Mouse (Mus musculus): ENCODE results near the gene Prm3.

GRCm38 (mm10) chr16:10762569-10763180 lies 28.0 kb downstream of the Prm3 start:
- no peak for TF ChIP-seq CTCF (conservative IDR thresholded peaks at IDR 0.05; ENCODE audit: low read length)
- no peak for TF ChIP-seq POU5F1 (IDR thresholded peaks at IDR 0.05; ENCODE audit: borderline replicate concordance, low read length)

Measured in E14TG2a.4 (cell line).